Mouse (Mus musculus): ENCODE data around the gene Wdr74. TPM values are rescaled to one million over a fixed set of nuclear protein-coding genes. Genes with fewer than 3 reads are reported as not detected.
A peak's percentile ranks its signal among the peaks of the same experiment; 100 is the strongest.

The Wdr74 gene
- polyA plus RNA-seq, 1 experiment: 28.2 TPM

GRCm38 (mm10) chr19:8705026-8705708 lies 30.5 kb upstream of the Wdr74 start:
- no peaks in the 10 kb centered on the region for H3K27me3 ChIP-seq (replicated peaks; ENCODE audit: control insufficient read depth, insufficient read depth, low read length)
- no peak overlapping the region for H3K4me3 ChIP-seq (ENCODE audit: insufficient read depth, low read depth, low read length)
- H3K4me1 ChIP-seq (ENCODE audit: control insufficient read depth, insufficient read depth, low read length): peaks cover 3% of the 10 kb centered on the region; the same call in 1 of the 2 replicates
- H3K36me3 ChIP-seq (ENCODE audit: control insufficient read depth, insufficient read depth, low read length): peaks cover 2% of the 10 kb centered on the region
- no peak overlapping the region for H3K27ac ChIP-seq (ENCODE audit: insufficient read depth, low read depth, low read length)
- WGBS: 78% methylated on average over 6 of the region's 6 CpGs
- TF ChIP-seq CTCF (conservative IDR thresholded peaks at IDR 0.05; ENCODE audit: insufficient read depth, insufficient read length, low read depth, low read length) (no peak), POLR2A (IDR thresholded peaks at IDR 0.05; ENCODE audit: low read depth, low read length) (no peak)
- no peak for DNase-seq

- 70% methylated on average over 7 of the region's 7 CpGs for WGBS
- H3K4me3 ChIP-seq (ENCODE audit: insufficient read depth, low read depth, low read length): no peak overlapping the region
- H3K27ac ChIP-seq (ENCODE audit: insufficient read depth, low read depth, low read length): no peak overlapping the region
- H3K36me3 ChIP-seq (ENCODE audit: control insufficient read depth, insufficient read depth, low read length): peaks cover 4% of the 10 kb centered on the region
- H3K4me1 ChIP-seq (ENCODE audit: control insufficient read depth, insufficient read depth, low read length): peaks cover 3% of the 10 kb centered on the region; the same call in 1 of the 2 replicates
- H3K27me3 ChIP-seq (replicated peaks; ENCODE audit: control insufficient read depth, insufficient read depth, low read length): no peaks in the 10 kb centered on the region
- no peak for DNase-seq
- TF ChIP-seq POLR2A (IDR thresholded peaks at IDR 0.05; ENCODE audit: low read depth, low read length) (no peak), CTCF (conservative IDR thresholded peaks at IDR 0.05; ENCODE audit: insufficient read depth, insufficient read length, low read depth, low read length) (no peak)
Observed at GRCm38 (mm10) chr19:8706132-8706667, 29.4 kb upstream of the Wdr74 start.

- Histone ChIP-seq H3K4me3 (ENCODE audit: insufficient read depth, low read depth, low read length) (no peak overlapping the region), H3K4me1 (ENCODE audit: control insufficient read depth, insufficient read depth, low read length) (peaks cover 8% of the 10 kb centered on the region), H3K27me3 (replicated peaks; ENCODE audit: control insufficient read depth, insufficient read depth, low read length) (no peaks in the 10 kb centered on the region), H3K36me3 (ENCODE audit: control insufficient read depth, insufficient read depth, low read length) (peaks cover 4% of the 10 kb centered on the region), H3K27ac (ENCODE audit: insufficient read depth, low read depth, low read length) (no peak overlapping the region)
- DNase-seq: no peak
- TF ChIP-seq CTCF (conservative IDR thresholded peaks at IDR 0.05; ENCODE audit: insufficient read depth, insufficient read length, low read depth, low read length): no peak
- TF ChIP-seq POLR2A (IDR thresholded peaks at IDR 0.05; ENCODE audit: low read depth, low read length): no peak
- 78% methylated on average over 7 of the region's 7 CpGs for WGBS
Observed at GRCm38 (mm10) chr19:8706930-8707329, 28.7 kb upstream of the Wdr74 start.

GRCm38 (mm10) chr19:8708954-8709353 lies 26.7 kb upstream of the Wdr74 start:
- no peak overlapping the region for H3K27ac ChIP-seq (ENCODE audit: insufficient read depth, low read depth, low read length)
- no peak overlapping the region for H3K4me3 ChIP-seq (ENCODE audit: insufficient read depth, low read depth, low read length)
- 90% methylated on average over 8 of the region's 8 CpGs for WGBS
- TF ChIP-seq CTCF (conservative IDR thresholded peaks at IDR 0.05; ENCODE audit: insufficient read depth, insufficient read length, low read depth, low read length): no peak
- TF ChIP-seq POLR2A (IDR thresholded peaks at IDR 0.05; ENCODE audit: low read depth, low read length): no peak
- H3K27me3 ChIP-seq (replicated peaks; ENCODE audit: control insufficient read depth, insufficient read depth, low read length): no peaks in the 10 kb centered on the region
- peaks cover 4% of the 10 kb centered on the region for H3K36me3 ChIP-seq (ENCODE audit: control insufficient read depth, insufficient read depth, low read length)
- DNase-seq: no peak
- H3K4me1 ChIP-seq (ENCODE audit: control insufficient read depth, insufficient read depth, low read length): peaks cover 9% of the 10 kb centered on the region; the same call in 1 of the 2 replicates

- no peak for DNase-seq
- H3K27ac ChIP-seq (ENCODE audit: insufficient read depth, low read depth, low read length): no peak overlapping the region
- TF ChIP-seq CTCF (conservative IDR thresholded peaks at IDR 0.05; ENCODE audit: insufficient read depth, insufficient read length, low read depth, low read length): no peak
- no peak for TF ChIP-seq POLR2A (IDR thresholded peaks at IDR 0.05; ENCODE audit: low read depth, low read length)
Observed at GRCm38 (mm10) chr19:8710057-8710456, 25.6 kb upstream of the Wdr74 start.

GRCm38 (mm10) chr19:8711506-8711905 lies 24.1 kb upstream of the Wdr74 start:
- TF ChIP-seq POLR2A (IDR thresholded peaks at IDR 0.05; ENCODE audit: low read depth, low read length): no peak
- Histone ChIP-seq H3K4me1 (ENCODE audit: control insufficient read depth, insufficient read depth, low read length) (peaks cover 9% of the 10 kb centered on the region; the same call in 1 of the 2 replicates), H3K36me3 (ENCODE audit: control insufficient read depth, insufficient read depth, low read length) (peaks cover 4% of the 10 kb centered on the region), H3K27ac (ENCODE audit: insufficient read depth, low read depth, low read length) (peak overlapping the region; percentile 29), H3K4me3 (ENCODE audit: insufficient read depth, low read depth, low read length) (peak overlapping the region; percentile 40; the same call in 1 of the 2 replicates), H3K27me3 (replicated peaks; ENCODE audit: control insufficient read depth, insufficient read depth, low read length) (no peaks in the 10 kb centered on the region)
- WGBS: 16% methylated on average over 4 of the region's 4 CpGs
- peak; percentile 43 for DNase-seq

More at GRCm38 (mm10) chr19:8710057-8710456, 25.6 kb upstream of the Wdr74 start:
- Histone ChIP-seq H3K4me3 (ENCODE audit: insufficient read depth, low read depth, low read length) (no peak overlapping the region), H3K27me3 (replicated peaks; ENCODE audit: control insufficient read depth, insufficient read depth, low read length) (no peaks in the 10 kb centered on the region), H3K36me3 (ENCODE audit: control insufficient read depth, insufficient read depth, low read length) (peaks cover 4% of the 10 kb centered on the region), H3K4me1 (ENCODE audit: control insufficient read depth, insufficient read depth, low read length) (peaks cover 9% of the 10 kb centered on the region; the same call in 1 of the 2 replicates)
- WGBS: 87% methylated on average over 2 of the region's 2 CpGs
